Mouse (Mus musculus): ENCODE results near the gene Esr1.

GRCm38 (mm10) chr10:4709915-4710314 is 98.5 kb downstream of the Esr1 start:
- TF ChIP-seq CTCF (IDR thresholded peaks at IDR 0.05; ENCODE audit: low read depth, low read length): no peak
- no peak for TF ChIP-seq POLR2A (IDR thresholded peaks at IDR 0.05; ENCODE audit: insufficient read depth, low read length)
- TF ChIP-seq EP300 (IDR thresholded peaks at IDR 0.05; ENCODE audit: insufficient read depth, low read depth, low read length): no peak
